Mouse (Mus musculus) thymus, adult 2 months (tissue): ENCODE measurements around the gene Emc7. TPM values are rescaled to one million over a fixed set of nuclear protein-coding genes. Genes with fewer than 3 reads are reported as not detected.

Source experiments
- DNase-seq: peaks from one replicate; pipeline ENCODE4 v3.0.0; 2021
- H3K27ac ChIP-seq: fragments of 200-500 bp; 2 replicates; pipeline ENCODE4 v1.5.1; 2012; ENCODE audit warnings: low read length, control low read depth; ENCODE audit not compliant: control insufficient read depth, insufficient read depth
- H3K27me3 ChIP-seq: fragments of 200-500 bp; 2 replicates; pipeline ENCODE4 v1.6.1; 2012; ENCODE audit warnings: mild to moderate bottlenecking, low read length, moderate library complexity, mixed read lengths; ENCODE audit not compliant: control insufficient read depth, insufficient read depth
- H3K36me3 ChIP-seq: fragments of 200-500 bp; 2 replicates; pipeline ENCODE4 v1.6.1; 2012; ENCODE audit warnings: mild to moderate bottlenecking, low read length, moderate library complexity; ENCODE audit not compliant: control insufficient read depth, insufficient read depth
- H3K4me1 ChIP-seq: fragments of 200-500 bp; replicated peaks from 2 replicates; pipeline ENCODE4 v1.6.1; 2012; ENCODE audit warnings: low read length; ENCODE audit not compliant: control insufficient read depth, insufficient read depth
- H3K4me3 ChIP-seq: fragments of 200-500 bp; 2 replicates; pipeline ENCODE4 v1.5.1; 2012; ENCODE audit warnings: mild to moderate bottlenecking, low read length, control low read depth, moderate library complexity; ENCODE audit not compliant: control insufficient read depth, insufficient read depth
- CTCF ChIP-seq: fragments of 200-500 bp; IDR thresholded peaks from 2 replicates; pipeline ENCODE4 v1.5.1; 2012; ENCODE audit warnings: mild to moderate bottlenecking, control low read depth, low read length, moderate library complexity, borderline replicate concordance; ENCODE audit not compliant: control insufficient read depth, poor library complexity, insufficient read depth; ENCODE audit errors: extremely low read depth
- POLR2A ChIP-seq: fragments of 200-500 bp; IDR thresholded peaks from 2 replicates; pipeline ENCODE4 v1.6.1; 2012; ENCODE audit warnings: mild to moderate bottlenecking, low read length, control low read depth, moderate library complexity; ENCODE audit not compliant: control insufficient read depth, poor library complexity, insufficient read depth; ENCODE audit errors: extremely low read depth
- WGBS: fragments of 180-500 bp; shearing (Covaris S2); methylation state at CpG from one replicate; pipeline ENCODE4 v1.1.7; 2018; 5-methylcytosine and 5-hydroxymethylcytosine counted together
- polyA plus RNA-seq: library from polyadenylated mRNA; depleted of rRNA; stranded (reverse); fragments of >200 nt; gene quantifications from 2 replicates; pipeline ENCODE4 v1.2.3, GENCODE M21; 2012

Emc7 gene
- polyA plus RNA-seq, 1 experiment, result 6.3 TPM

DNA sequence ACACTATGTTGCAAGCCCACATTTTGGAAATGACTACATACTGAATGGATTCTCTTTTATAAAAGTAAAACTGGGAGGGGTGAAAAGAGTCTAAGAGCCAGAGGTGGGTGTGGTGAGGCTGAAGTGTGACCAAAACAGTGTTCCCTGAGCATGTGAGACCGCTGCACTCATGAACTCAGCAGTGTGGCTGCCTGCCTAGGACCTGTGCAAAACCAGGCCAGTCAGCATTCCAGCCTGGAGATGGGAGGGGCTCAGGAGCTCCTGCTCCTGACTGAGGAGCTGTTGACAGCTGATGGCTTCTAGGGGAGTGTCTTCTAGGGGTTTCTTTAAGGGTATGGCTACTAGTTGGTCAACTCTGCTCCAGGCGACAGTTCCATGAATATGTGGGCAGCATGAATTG, 30.1 kb downstream of the Emc7 start:
- Histone ChIP-seq H3K27ac (no peak overlapping the region), H3K4me3 (no peak overlapping the region), H3K36me3 (no peaks in the 10 kb centered on the region), H3K27me3 (no peaks in the 10 kb centered on the region), H3K4me1 (no peaks in the 10 kb centered on the region)
- DNase-seq, result no peak
- WGBS, result 70% methylated on average over 2 of the region's 2 CpGs
- TF ChIP-seq CTCF (no peak), POLR2A (no peak)

DNA sequence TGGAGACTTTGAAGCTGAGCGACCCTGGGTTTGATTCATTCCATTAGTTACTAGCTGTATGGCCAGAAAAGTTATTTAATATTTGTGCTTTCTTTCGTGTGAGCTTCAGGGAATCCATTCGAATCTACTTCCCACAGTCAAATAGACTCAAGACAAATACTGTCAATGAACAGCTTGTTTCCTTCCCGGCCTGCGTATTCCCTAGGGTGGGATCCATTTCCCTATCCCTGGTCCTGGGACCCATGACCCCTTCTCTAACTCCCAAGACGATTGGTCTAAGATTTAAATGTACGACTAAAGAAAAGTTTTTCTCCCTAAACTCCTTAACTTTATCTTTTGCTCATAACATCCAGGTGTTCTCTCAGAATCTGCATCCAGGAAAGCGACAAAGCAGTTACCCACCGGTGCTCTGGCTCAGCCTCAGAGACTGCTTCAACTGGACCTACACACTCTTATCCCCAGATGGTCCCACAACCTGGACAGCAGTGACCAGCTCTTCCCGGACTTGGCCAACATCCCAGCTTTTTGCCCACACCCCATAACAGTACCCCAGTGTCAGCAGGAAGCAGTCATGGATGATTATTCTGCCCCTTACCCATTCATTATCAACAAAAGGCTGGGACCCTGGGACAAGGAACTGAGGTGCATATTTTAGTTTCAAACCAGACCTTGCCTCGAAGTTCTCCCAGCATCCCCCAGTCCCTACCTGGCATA, 35.8 kb downstream of the Emc7 start:
- DNase-seq, result no peak
- 96% methylated on average over 11 of the region's 11 CpGs for WGBS
- Histone ChIP-seq H3K27me3 (no peaks in the 10 kb centered on the region), H3K4me3 (no peak overlapping the region), H3K27ac (no peak overlapping the region), H3K36me3 (no peaks in the 10 kb centered on the region), H3K4me1 (peaks cover 2% of the 10 kb centered on the region; the same call in 1 of the 2 replicates)
- TF ChIP-seq CTCF (no peak), POLR2A (no peak)

DNA sequence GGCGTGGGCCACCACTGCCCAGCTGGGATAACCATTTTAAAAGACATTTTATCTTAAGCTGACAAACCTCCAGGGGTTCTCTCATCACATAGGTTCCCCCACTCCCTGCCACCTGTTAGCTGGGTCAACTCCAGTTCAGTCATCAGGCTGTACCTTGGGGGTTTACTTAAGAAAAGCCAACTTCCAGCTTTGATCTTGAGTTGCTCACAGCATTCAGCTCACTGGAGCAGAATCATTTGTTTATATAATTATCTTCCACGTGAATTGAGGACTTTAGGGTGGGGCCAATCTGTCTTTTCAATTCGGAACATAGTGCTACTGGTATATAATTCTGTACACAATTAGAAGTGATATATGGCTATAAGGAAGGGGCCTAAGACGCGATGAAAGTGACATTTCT, 36.8 kb downstream of the Emc7 start:
- Histone ChIP-seq H3K36me3 (no peaks in the 10 kb centered on the region), H3K27ac (no peak overlapping the region), H3K4me3 (no peak overlapping the region), H3K27me3 (no peaks in the 10 kb centered on the region), H3K4me1 (peaks cover 2% of the 10 kb centered on the region; the same call in 1 of the 2 replicates)
- 93% methylated on average over 5 of the region's 5 CpGs for WGBS
- DNase-seq, result no peak
- TF ChIP-seq POLR2A (no peak), CTCF (no peak)

DNA sequence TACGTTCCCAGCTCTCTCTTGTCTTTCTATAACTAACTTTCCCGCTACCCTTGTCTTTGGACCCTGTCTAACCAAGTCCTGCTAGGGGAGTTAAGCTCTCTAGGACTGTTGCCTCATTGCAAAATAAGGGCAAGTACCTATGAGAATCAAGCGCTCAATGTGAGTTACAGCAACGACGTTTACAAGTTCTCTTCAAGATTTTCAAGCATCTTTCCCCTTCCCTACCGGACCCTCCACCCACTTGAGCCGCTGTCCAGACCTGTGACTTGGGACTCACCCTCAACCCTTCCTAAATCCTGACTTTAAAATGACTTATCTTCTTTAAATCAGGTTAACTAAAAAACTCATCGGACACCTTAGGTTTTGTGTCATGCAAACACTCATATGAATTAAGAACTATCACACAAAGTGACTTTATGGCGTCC, 37.6 kb downstream of the Emc7 start:
- Histone ChIP-seq H3K4me3 (peak overlapping the region; percentile 62), H3K36me3 (no peaks in the 10 kb centered on the region), H3K4me1 (peaks cover 2% of the 10 kb centered on the region; the same call in 1 of the 2 replicates), H3K27me3 (no peaks in the 10 kb centered on the region), H3K27ac (peak overlapping the region; percentile 61; the same call in 1 of the 2 replicates)
- peak; percentile 21 for DNase-seq
- WGBS, result 14% methylated on average over 9 of the region's 9 CpGs
- TF ChIP-seq POLR2A (no peak), CTCF (no peak)

DNA sequence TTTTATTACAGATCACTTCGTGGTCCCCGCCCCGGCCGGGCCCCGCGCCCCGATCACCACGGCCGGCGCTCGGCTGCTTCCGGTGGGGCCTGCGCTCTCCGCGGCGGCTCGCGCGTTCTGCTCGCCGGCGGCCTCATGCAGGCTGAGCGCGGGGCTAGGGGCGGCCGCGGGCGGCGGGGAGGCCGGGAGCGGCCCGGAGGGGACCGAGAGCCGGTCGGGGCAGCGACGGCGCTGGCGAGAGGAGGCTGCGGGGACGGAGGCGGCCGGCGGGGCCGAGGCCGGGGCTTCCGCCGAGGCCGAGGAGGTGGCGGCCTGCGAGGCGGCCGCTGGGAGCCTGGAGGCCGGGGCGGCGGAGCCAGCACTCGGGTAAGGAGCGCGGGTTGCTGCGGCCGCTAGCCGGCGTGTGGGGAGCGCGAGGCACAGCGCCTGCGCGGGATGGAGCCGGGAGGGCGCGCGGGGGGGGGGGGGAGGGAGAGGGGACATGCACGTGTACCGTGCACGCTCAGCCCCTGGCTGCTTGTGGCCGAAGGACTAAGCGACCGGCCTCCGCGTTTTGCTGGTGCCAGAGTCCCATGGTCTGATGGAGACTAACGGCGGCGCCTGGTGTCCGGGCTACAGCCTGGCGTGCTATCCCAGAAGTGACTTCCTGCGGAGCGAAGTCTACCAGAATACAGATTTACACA, 38.2 kb downstream of the Emc7 start, which contains the start of gene Aven:
Gene Aven (plus strand): TSS at position 109 of the 683 bp plus-strand sequence.
- TF ChIP-seq POLR2A (peak; percentile 81), CTCF (no peak)
- 2% methylated on average over 86 of the region's 87 CpGs for WGBS
- Histone ChIP-seq H3K27me3 (no peaks in the 10 kb centered on the region), H3K4me1 (peaks cover 2% of the 10 kb centered on the region; the same call in 1 of the 2 replicates), H3K27ac (peak within 1 kb of the TSS; percentile 61), H3K4me3 (peak within 1 kb of the TSS; percentile 62), H3K36me3 (no peaks in the 10 kb centered on the region)
- DNase-seq, result peak; percentile 73

GRCm38 (mm10) chr2:112493539-112494260, 38.9 kb downstream of the Emc7 start:
- H3K4me1 ChIP-seq, result peaks cover 2% of the 10 kb centered on the region; the same call in 1 of the 2 replicates
- no peaks in the 10 kb centered on the region for H3K27me3 ChIP-seq
- WGBS, result 49% methylated on average over 11 of the region's 11 CpGs
- no peak for DNase-seq
- H3K4me3 ChIP-seq, result peak overlapping the region; percentile 62
- H3K27ac ChIP-seq, result no peak overlapping the region
- H3K36me3 ChIP-seq, result no peaks in the 10 kb centered on the region
- TF ChIP-seq POLR2A (no peak), CTCF (no peak)
